Mouse (Mus musculus) MEL (cell line): ENCODE results near the gene 2900011O08Rik.

Source experiments
- BHLHE40 ChIP-seq: IDR thresholded peaks from 2 replicates; pipeline ENCODE4 v1.6.1; 2012; ENCODE audit warnings: low read depth, mild to moderate bottlenecking, inconsistent platforms, low read length, improper control_type of control experiment, borderline replicate concordance
- CTCF ChIP-seq, 3 experiments: IDR thresholded peaks in 2 of 3; conservative IDR thresholded peaks in 1 of 3; 2 replicates each; pipeline ENCODE4 v1.5.1; 2011 to 2012; ENCODE audit warnings: low read length in 3 of 3, low read depth in 2 of 3, mild to moderate bottlenecking in 2 of 3, improper control_type of control experiment in 1 of 3, inconsistent platforms in 1 of 3, mixed read lengths in 1 of 3, moderate library complexity in 1 of 3; ENCODE audit not compliant: control insufficient read depth in 1 of 3, insufficient read depth in 1 of 3, poor library complexity in 1 of 3, severe bottlenecking in 1 of 3
- ELF1 ChIP-seq: IDR thresholded peaks from 2 replicates; pipeline ENCODE4 v1.6.1; 2014; ENCODE audit warnings: low read depth, mild to moderate bottlenecking, inconsistent platforms, low read length, improper control_type of control experiment, moderate library complexity
- EP300 ChIP-seq, 2 experiments: IDR thresholded peaks; 2 replicates each; pipeline ENCODE4 v1.6.1; 2011; ENCODE audit warnings: improper control_type of control experiment in 2 of 2, low read length in 2 of 2, low read depth in 1 of 2, mild to moderate bottlenecking in 1 of 2
- MAFK ChIP-seq: IDR thresholded peaks from 2 replicates; pipeline ENCODE4 v1.6.1; 2011; ENCODE audit warnings: low read depth, mild to moderate bottlenecking, low read length, improper control_type of control experiment, borderline replicate concordance
- MAX ChIP-seq: IDR thresholded peaks from 2 replicates; pipeline ENCODE4 v1.6.1; 2011; ENCODE audit warnings: low read length, improper control_type of control experiment
- NRF1 ChIP-seq: IDR thresholded peaks from 2 replicates; pipeline ENCODE4 v1.6.1; 2014; ENCODE audit warnings: low read depth, mild to moderate bottlenecking, inconsistent platforms, low read length, improper control_type of control experiment, moderate library complexity; ENCODE audit not compliant: poor library complexity, insufficient read depth, severe bottlenecking
- POLR2A ChIP-seq, 2 experiments: IDR thresholded peaks; 2 replicates each; pipeline ENCODE4 v1.6.1; 2011 to 2012; ENCODE audit warnings: low read length in 2 of 2, mild to moderate bottlenecking in 2 of 2, control low read depth in 1 of 2, improper control_type of control experiment in 1 of 2, low read depth in 1 of 2, moderate library complexity in 1 of 2; ENCODE audit not compliant: control insufficient read depth in 1 of 2, insufficient read depth in 1 of 2, poor library complexity in 1 of 2
- POLR2AphosphoS2 ChIP-seq: IDR thresholded peaks from 2 replicates; pipeline ENCODE4 v1.6.1; 2011; ENCODE audit warnings: low read length, improper control_type of control experiment
- POLR2AphosphoS5 ChIP-seq: IDR thresholded peaks from 2 replicates; pipeline ENCODE4 v1.6.1; 2012; ENCODE audit warnings: low read depth, borderline replicate concordance, mild to moderate bottlenecking, inconsistent platforms, low read length, moderate library complexity, mixed read lengths
- RAD21 ChIP-seq: IDR thresholded peaks from 2 replicates; pipeline ENCODE4 v1.6.1; 2011; ENCODE audit warnings: mild to moderate bottlenecking, low read depth, low read length, improper control_type of control experiment
- SIN3A ChIP-seq: IDR thresholded peaks from 2 replicates; pipeline ENCODE4 v1.6.1; 2012; ENCODE audit warnings: low read length, improper control_type of control experiment, inconsistent platforms
- SMC3 ChIP-seq: IDR thresholded peaks from 2 replicates; pipeline ENCODE4 v1.6.1; 2011; ENCODE audit warnings: low read depth, low read length, improper control_type of control experiment
- USF2 ChIP-seq, 2 experiments: IDR thresholded peaks; 2 replicates each; pipeline ENCODE4 v1.6.1; 2011 to 2012; ENCODE audit warnings: improper control_type of control experiment in 2 of 2, low read length in 2 of 2, borderline replicate concordance in 1 of 2, inconsistent platforms in 1 of 2, low read depth in 1 of 2, mild to moderate bottlenecking in 1 of 2; ENCODE audit not compliant: insufficient read depth in 1 of 2

DNA sequence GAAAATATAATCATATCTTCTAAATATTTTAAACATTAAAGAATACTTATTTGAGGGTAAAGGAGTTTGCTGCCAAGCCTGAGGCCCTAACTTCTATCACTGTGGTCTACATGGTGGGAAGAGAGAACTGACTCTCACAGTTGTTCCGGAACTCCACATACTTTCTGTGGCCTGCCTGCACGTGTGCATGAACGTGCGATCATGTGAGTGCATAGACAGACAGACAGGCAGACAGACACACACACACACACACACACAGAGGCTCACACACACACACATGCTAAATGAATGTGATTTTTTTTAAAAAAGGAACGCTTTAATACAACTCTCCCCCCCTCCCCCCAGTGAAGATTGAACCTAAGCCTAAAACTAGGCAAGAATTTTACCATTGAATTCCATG is 41.7 kb upstream of the 2900011O08Rik start:
- TF ChIP-seq ELF1, result no peak
- TF ChIP-seq RAD21, result no peak
- no peak for TF ChIP-seq POLR2AphosphoS5
- TF ChIP-seq USF2 (IDR thresholded peaks at IDR 0.05; ENCODE audit: borderline replicate concordance in 1 of 2, insufficient read depth in 1 of 2, low read depth in 1 of 2, low read length in 2 of 2), result no peak
- no peak for TF ChIP-seq SMC3
- no peak for TF ChIP-seq EP300 (IDR thresholded peaks at IDR 0.05; ENCODE audit: low read depth in 1 of 2, low read length in 2 of 2)
- TF ChIP-seq POLR2A (IDR thresholded peaks at IDR 0.05; ENCODE audit: control insufficient read depth in 1 of 2, insufficient read depth in 1 of 2, low read depth in 1 of 2, low read length in 2 of 2, poor library complexity in 1 of 2), result no peak
- TF ChIP-seq CTCF (IDR thresholded peaks at IDR 0.05 in 2 of 3, conservative IDR thresholded peaks at IDR 0.05 in 1 of 3; ENCODE audit: control insufficient read depth in 1 of 3, insufficient read depth in 1 of 3, low read depth in 2 of 3, low read length in 3 of 3, poor library complexity in 1 of 3, severe bottlenecking in 1 of 3), result no peak
- no peak for TF ChIP-seq SIN3A
- no peak for TF ChIP-seq POLR2AphosphoS2
- no peak for TF ChIP-seq MAX
- no peak for TF ChIP-seq MAFK
- TF ChIP-seq NRF1, result no peak
- TF ChIP-seq BHLHE40, result no peak
